Mouse (Mus musculus) c-Kit-positive CD71-positive TER-119-negative erythroid progenitor cells, embryonic 14.5 days (primary cell): ENCODE results near the gene Rassf3.
A peak's percentile ranks its signal among the peaks of the same experiment; 100 is the strongest.

Source experiments
- DNase-seq: peaks from one replicate; pipeline ENCODE4 v3.0.0-alpha.2; 2013; ENCODE audit warnings: low read depth

Rassf3 gene

DNA sequence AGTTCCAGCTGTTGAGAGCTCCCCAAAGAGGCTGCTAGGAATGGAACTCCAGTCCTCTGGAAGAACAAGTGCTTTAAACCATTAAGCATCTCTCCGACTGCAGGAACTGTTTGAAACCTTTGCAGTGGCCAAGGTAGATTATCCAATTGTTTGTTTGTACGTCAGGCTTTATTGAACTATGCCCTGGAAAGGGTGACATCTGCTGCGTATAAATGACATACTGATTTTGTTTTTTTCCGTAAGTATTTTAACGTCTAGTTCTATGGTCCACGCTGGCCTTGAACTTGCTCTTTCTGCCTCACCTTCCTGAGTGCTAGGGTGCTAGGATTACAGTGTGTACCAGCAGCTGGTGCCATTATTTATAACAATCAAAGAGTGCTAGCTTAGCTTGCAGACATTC lies 13.8 kb upstream of the Rassf3 start:
- no peak for DNase-seq

DNA sequence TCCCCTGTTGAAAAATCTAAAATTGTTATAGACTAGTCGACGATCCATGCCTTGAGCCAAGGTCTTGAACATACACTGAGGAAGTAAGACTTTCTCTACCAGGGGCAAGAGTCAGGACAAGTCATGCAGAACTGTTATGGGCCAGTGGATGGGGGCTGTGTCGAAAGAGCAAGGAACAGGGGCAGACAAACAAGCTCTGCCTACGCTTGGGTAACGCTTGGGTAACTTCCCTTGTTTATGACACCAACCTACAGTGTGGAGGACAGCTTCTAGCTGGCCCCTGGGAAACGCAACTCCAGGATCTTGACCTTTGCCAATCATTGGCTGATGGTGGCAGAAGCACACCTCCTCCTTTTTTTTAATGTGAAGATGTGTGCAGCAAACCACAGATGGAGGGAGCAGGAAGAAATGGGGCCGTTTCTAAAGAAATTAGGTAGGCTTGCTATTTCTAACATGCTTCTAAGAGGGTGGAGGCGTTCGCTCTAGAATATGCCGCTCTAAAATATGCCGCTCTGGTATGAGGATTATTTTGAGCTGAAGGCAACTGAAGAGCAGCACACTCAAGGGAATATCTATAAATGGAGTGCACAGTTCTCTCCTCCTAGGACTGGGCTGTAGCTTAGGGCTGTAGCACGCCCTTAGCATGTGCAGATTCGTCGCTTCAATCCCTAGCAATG lies 12.6 kb upstream of the Rassf3 start:
- no peak for DNase-seq

DNA sequence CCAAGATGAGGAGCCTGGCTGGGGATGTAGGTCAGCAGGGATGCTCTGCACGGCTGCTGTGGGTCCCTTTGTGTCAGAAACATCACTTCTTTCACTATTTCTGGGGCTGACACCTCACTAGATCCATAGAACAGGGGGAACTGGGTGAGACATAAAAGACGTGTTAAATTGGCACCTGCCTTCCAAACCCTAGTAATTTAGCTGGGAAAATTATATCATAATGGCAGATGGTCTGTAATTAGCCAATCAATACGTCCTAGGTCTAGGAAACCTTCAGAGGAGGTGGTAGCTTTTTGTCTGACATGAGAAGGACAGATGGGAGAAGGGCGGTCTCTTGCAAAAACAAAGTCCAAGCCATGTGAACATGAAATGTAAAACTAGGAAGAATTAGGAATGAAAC lies 11.6 kb upstream of the Rassf3 start:
- DNase-seq, result no peak

DNA sequence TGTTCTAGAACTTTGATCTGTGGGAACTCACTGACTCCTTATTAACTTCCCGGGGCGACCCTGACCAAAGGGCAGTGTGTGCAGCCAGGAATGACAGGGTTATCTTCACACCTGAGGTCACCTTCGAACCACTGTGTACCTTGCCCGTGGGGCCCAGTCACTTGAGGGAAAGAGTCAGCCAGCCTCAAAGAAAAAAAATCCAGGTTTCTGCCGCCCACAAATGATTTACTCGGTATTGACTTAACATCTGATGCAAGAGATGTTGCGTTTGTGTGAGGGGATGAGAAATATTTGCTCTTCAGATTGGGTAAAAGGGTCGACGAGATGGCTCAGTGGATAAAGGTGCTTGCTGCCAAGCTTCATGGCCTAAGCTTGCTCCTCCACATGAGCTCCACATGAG lies 10.2 kb upstream of the Rassf3 start:
- no peak for DNase-seq

DNA sequence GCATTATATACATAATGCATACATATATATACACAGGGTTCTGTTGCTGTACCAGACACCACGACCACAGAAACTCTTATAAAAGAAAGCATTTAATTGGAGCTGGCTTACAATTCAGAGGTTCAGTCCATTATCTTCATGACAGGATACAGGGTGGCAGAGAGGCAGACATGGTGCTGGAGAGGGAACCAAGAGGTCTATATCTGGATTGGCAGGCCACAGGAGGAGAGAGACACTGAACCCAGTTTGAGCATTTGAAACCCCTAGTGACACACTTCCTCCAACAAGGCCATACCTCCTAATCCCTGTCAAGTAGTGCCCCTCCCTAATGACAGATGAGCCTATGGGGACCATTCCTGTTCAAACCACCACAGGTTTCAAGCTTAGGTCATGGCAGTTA lies 7.2 kb upstream of the Rassf3 start:
- DNase-seq, result no peak

DNA sequence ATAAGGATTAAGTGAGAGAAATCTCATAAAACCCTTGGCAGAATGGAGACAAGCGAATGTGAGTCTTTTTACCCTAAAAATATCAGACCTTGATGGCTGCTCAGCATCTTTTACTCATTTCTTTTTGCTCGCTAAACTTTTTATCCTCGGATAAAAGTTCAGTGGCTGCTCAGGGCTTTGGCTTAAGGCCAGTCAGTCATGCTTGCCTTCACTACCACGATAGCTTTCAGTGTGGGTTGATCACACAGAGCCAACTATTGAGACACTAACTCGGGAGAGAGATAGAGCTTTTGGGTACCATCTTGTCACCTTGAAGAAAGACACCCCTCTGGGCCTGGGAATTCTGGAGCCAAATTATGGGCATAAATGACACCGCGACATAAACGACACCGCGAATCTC lies 5.0 kb upstream of the Rassf3 start:
- DNase-seq, result no peak

DNA sequence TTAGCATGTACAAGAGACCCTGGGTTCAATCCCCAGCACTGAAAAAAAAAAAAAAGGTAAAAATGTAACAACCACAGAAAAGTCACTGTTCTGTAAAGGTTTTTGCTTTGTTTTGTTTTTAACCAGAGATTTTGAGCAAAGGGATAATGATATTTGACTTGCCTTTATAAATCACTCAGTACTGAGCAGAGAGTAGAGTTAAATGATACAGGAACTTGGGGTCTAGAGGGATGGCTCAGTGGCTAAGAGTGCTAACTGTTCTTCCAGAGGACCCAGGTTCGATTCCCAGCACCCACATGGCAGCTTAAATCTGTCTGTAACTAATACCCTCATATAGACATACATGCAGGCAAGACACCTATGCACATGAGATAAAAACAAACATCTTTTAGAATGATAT lies 3.8 kb upstream of the Rassf3 start:
- no peak for DNase-seq

DNA sequence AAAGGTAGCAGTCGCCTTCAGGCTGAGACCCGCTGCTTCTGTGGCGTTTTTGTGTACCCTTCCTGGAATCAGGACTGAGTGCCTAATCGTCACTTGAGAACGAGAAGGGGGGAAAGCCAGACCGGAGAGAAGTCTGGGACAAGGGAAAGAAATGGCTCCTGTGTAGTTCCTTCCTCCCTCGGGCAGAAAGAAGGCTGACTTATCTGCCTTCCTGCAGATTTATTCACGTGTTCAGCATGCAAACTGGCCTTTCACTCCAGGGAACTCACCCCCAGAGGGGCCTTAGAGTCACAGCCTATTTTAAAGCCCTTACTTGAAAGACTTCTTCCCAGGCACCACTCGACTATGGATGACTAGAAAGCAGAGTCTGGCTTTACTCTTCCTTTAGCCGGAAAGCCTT lies 1.3 kb upstream of the Rassf3 start:
- DNase-seq, result no peak

DNA sequence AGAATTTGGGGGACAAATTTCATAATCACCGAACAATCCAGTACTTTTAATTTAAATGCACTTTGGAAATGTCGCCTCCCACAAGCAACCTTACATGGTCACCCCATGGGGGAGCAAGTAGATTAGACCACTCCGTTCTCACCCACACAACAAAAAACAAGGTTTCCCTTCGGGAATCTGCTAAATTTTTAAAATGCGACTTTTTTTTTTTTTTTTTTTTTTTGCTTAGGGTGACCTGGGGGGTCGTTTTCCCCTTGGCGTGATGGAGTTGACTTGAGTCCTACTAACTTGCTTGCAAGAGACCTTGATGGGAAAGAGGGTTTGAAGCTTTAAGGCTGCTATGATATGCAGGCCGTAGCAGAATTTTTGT lies 806 bp upstream of the Rassf3 start:
- no peak for DNase-seq

DNA sequence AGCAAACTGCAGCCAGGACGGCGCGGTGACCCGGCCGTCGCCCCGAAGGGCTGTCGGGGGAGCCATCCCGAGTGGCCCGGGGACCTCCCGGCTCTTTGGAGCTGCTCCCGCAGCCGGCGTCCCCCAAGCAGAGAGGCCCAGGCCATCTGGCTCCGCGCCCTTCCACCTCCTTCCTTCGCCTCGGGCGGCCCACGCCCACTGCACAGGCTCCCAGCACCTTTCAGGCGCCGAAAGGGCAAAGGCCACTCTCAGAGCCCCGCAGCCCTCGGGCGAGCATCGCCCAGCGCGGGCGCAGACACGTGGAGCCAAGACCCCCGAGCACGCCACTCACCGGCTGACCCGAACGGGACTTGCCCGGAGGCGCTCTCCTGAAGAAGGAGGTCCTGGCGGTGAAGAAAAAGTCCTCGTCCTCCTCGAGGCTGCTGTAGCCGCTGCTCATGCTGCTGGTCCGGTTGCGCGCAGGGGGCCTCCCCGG lies 438 bp downstream of the Rassf3 start:
- peak; percentile 36 for DNase-seq

DNA sequence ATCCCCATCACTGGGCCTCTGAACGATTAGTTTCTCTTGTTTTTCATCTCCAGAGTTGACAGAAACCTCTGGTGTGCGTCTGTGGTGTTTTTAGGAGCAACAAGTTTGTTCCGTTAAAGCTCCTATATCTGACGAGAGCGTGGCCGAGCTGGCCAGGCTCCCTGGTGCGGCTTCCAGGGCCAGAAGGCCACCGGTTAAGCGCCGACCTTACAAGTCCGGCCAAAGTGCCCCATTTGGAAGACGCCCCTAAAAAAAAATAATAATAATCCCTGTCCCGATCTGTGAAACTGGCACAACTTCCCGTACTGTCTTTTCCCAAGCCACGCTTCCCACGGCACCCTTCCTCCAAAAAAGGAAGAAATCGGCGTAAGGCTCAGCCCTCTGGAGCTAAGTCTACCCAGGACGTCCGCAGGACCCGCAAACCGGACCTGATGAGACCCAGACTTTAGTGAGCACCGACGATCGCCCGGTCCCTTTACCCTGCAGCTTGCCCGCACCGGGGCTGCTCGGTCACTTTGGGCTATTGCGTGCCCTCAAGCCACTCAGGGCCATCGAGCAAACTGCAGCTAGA lies 961 bp downstream of the Rassf3 start:
- DNase-seq, result no peak

DNA sequence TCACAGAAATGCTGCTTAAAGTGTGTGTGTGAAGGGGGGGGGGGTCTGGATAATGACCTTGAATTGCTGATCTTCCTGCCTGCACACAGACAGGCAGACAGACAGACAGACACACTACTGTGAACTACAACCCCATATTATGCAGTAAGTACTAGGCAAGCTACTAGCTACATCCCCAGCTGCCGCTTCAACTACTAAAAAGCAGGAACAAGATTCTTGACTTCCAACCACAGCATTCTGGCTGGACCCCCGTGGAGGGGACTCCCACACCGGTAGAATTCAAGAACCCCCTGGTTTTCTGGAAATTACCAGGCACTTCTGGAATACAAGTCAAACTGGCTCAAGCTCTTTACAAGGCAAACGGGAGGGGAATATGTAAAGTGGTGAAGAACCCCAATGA lies 1.9 kb downstream of the Rassf3 start:
- DNase-seq, result no peak

DNA sequence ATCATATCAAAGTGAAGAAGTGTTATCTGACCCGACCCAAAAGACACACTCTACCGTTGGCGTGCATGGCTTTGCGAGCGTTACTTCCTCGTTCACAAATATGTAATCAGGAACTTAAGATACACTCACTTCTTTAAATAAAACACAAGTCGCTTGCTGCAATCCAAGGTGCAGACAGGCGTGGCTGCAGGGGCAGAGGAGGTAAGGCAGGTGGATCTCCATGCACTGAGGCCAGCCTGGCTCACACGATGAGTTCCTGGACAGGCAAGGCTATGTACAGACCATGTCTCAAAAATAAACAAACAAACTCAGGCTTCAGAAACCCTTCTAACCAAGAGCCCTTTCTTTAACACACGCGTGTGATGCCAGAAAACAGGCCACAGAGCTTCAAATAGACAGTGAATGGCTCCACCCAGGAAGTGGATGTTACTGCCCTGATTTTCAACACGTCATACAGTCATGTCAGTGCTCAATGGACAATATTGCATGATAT lies 2.4 kb downstream of the Rassf3 start:
- no peak for DNase-seq

DNA sequence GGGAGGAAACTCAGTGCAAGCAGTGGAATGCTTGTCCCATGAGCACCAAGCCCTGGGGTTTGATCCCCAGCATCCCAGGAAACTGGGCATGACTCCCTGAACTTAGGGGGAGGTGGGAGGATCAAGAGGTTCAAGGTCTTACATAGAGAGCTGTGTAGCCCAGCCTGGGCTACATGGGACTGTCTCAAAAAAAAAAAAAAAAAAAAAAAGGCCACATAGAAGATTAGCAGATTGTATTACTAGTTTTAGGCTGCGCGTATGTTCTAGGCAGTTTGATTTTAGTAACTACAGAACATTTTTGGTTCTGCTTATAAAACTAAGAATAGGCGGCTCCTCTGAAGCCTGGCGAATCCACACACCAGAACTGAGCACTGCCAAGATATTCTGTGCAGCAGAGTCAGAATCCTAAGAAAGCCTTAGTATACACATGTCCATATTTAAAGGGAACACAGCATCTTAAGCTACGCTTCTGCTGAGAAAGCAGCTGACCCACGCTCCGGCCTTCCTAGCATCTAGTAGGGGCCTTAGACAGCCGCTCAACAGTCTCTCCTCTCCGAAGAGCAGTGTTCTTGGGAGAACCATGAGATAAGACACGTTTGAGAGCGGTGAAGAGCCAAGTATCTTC lies 3.4 kb downstream of the Rassf3 start:
- DNase-seq, result no peak

DNA sequence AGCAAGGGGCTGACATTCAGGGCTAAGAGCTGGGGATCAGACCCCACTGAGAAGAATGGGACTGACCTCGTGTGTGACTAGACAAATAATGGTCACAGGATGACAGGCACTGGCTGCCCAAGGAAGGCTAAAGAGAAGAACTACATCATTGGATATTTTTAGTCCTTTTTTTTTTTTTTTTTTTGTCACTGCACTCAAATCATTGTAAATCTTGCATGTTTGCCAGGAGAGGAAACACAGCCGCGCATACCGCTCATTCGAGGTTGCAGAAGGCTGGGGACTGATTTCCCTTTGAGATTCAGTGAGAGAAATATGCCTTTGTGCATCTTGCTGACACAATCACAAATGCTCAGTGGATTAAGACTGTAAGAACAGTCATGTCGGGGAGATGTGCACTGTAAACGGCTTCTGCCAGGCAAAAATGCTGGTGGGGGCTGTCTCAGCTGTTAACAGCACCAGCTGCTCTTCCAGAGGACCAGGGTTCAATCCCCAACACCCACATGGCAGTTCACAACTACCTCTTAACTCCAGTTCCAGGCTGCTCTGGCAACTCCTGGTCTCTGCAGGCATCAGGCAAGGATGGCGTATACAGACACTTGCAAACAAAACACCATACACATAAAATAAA lies 4.5 kb downstream of the Rassf3 start:
- no peak for DNase-seq

DNA sequence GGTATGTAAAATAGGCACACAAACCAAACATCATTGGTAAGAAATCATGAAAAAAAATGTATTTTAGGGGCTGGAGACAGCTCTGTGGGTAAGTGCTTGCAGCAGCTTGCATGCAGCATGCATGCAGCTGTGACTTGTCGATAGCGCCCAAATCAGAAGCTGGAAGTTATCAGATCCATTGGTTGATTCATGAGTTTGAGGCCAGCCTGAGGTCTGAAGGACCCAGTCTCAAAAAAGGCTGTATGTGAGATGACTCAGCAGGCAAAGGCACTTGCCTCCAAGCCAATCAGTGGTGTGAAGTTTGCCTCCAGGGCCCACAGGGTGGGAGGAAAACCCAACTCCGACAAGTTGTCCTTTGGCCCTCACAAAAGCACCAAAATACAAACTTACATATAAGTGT lies 6.5 kb downstream of the Rassf3 start:
- no peak for DNase-seq

DNA sequence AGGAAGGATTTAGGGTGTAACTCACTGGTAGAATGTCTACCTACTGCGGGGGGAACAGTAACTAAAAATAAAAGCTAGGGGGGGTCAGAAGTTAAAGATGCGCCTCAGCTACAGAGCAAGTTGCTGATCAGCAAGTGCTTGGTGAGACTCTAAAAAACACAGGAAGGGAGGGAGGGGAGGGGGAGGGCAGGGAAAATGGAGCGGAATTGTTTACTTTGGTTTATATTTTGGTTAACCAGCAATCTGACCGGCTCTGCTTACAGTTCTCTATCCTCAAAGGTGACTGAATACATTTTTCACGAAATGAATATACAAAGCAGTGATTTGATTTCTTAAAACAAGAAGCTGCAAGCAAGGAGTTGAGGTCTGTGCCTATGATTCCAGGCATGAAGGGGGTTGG lies 7.2 kb downstream of the Rassf3 start:
- DNase-seq, result no peak

DNA sequence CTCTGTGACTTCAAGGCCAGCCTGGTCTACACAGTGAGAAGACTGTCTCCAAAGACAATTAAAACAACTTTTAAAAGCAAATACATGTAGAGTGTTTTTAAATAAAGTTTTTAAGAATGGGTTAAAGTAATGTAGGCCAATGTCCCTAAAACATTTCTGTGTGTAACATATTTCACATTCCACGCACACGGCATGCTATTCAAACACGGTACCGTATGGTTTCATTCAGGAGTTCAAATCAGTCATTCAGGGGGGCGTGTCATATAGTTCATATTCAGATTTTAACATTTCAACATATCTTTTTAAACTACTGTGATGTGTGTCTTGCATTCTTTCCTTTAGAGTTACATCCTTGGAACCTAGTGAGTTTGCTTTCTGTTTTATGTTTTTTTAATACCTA lies 7.9 kb downstream of the Rassf3 start:
- DNase-seq, result no peak

DNA sequence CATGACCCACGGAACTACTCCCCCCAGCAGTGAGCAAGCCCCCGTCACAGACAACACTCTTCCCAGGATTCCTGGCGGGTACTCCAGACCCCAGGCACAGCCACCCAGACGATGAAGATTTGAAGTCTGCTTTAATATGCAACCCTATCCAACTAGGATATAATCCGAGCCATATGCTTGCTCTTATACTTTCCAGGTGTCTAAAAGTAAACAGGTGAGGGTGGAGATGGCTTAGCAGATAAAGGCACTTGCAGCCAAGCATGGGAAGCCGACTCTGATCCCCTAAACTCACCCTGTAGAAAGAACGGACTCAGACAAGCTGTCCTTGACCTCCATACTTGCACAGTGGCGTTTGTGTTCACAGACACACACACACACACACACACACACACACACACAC lies 8.4 kb downstream of the Rassf3 start:
- DNase-seq, result no peak

DNA sequence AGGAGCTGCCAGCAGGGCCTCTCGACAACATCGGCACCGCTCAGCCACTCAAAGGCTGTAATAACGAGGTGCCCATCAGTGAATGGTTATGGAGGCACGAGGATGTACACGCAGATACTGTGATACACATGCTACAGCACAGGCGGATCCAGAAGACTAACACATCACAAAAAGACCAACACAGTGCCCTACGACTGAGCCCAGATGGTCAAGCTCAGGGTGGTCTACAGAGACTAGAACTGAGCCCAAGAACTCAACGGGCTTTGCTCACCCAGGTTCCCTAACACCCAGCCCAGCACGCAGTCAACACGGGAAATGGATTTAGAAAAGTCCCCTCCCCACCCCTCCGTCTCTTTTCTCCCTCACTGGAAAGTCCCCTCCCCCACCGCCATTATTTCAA lies 9.1 kb downstream of the Rassf3 start:
- DNase-seq, result no peak

DNA sequence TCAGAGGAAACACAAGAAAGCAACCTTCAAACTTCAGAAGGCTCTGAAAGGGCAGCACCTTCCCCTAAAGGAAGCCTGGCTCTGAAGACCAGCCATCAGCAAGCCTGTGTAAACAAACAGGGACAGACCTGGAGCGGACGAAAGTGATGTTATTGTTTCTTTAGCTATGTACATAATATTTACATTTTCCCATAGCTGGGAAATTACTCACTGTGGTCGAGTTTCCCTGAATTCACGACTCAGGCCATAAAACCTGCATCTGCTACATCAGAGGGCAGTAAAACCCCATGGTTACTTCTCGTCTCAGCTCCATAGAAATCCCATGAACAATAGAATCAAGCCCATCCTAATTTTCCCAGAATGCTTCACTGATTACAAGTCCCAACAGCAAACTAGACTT lies 11.1 kb downstream of the Rassf3 start:
- no peak for DNase-seq

DNA sequence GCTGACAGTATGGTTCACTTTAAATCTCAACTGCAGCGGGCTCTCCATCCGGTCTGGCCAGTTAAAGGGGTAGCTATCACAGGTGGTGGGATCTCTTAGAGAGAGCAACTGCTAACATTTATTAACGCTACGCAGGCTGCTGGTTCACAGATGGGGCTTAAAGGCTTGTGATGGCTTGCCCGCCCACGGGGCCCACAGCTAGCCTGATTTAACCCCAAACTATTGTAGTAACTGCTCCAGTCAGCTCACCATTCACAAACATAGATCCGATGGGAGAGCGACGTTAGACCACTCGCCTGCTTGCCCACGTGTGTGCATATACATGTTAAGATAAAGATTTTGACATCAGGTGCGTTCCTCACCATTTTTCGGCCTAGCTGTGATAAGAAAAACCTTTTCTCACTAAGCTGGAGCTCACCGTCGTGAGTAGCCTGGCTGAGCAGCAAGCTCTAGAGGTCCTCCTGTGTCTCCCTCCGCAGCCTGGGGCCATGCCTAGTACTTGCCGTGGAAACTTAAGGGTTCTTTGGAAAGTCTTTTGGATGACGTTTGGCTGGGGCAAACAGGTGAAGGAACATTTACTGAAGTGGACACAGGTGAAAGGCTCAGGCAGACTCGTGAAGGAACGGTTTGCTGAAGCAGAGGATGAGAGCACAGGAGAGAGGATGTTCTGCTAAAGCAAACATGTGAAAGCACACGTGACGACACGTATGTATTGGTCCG lies 13.8 kb downstream of the Rassf3 start:
- no peak for DNase-seq
